Mouse (Mus musculus): Measurements from ENCODE around the gene Marc2. TPM values are rescaled to one million over a fixed set of nuclear protein-coding genes. Genes with fewer than 3 reads are reported as not detected.

Gene Marc2
- polyA plus RNA-seq, 1 experiment from 2014 or later = 98.8 TPM

DNA sequence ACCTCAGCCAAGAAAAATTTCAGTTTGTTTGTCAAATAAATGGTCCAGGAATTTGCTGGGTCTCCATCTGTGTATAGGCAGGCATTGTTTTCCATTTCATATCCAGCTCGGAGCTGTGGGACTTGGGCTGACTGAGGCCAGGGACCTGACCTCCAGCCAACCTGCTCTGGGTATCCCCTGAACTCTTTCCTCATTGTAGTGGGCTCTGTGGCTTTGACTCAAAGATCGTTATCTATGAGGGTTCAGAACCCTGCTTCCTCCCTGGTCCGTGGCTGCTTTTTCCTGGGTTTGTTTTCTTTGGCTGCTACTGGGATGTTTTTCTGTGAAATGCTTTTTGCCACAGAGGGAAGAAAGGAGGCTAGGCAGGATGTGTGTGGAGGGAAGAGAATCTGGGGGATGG lies 7.7 kb upstream of the Marc2 start:
- ATAC-seq (ENCODE audit: extremely low read depth, insufficient number of reproducible peaks, low FRiP score, low TSS enrichment) = peak; percentile 23; the same call in 1 of the 2 replicates
- Histone ChIP-seq H3K9ac (no peak overlapping the region), H3K27ac (replicated peaks) (peak overlapping the region; percentile 83), H3K27me3 (replicated peaks) (peaks cover 7% of the 10 kb centered on the region; the same call in 1 of the 2 replicates), H3K36me3 (no peaks in the 10 kb centered on the region), H3K9me3 (no peaks in the 10 kb centered on the region), H3K4me1 (peaks cover 32% of the 10 kb centered on the region), H3K4me3 (no peak overlapping the region), H3K4me2 (peak overlapping the region; percentile 64)
- WGBS = 53% methylated on average over 3 of the region's 3 CpGs

- 15% methylated on average over 5 of the region's 5 CpGs for WGBS
- H3K9ac ChIP-seq = peak overlapping the region; percentile 67
These were observed 7.1 kb upstream of the Marc2 start for GRCm38 (mm10) chr1:184853339-184853738.

GRCm38 (mm10) chr1:184851741-184852618 lies 5.7 kb upstream of the Marc2 start:
- Histone ChIP-seq H3K27ac (replicated peaks) (peak overlapping the region; percentile 83), H3K4me1 (peaks cover 32% of the 10 kb centered on the region), H3K4me3 (peak overlapping the region; percentile 29), H3K27me3 (replicated peaks) (peaks cover 22% of the 10 kb centered on the region), H3K9me3 (no peaks in the 10 kb centered on the region), H3K36me3 (no peaks in the 10 kb centered on the region), H3K4me2 (peak overlapping the region; percentile 67), H3K9ac (peak overlapping the region; percentile 48)
- 20% methylated on average over 31 of the region's 31 CpGs for WGBS
- ATAC-seq (ENCODE audit: extremely low read depth, insufficient number of reproducible peaks, low FRiP score, low TSS enrichment) = peak; percentile 75; the same call in 1 of the 2 replicates

More at GRCm38 (mm10) chr1:184853339-184853738, 7.1 kb upstream of the Marc2 start:
- Histone ChIP-seq H3K4me2 (peak overlapping the region; percentile 64), H3K27me3 (replicated peaks) (peaks cover 13% of the 10 kb centered on the region; the same call in 1 of the 2 replicates), H3K36me3 (no peaks in the 10 kb centered on the region), H3K4me1 (peaks cover 32% of the 10 kb centered on the region), H3K9me3 (no peaks in the 10 kb centered on the region), H3K27ac (replicated peaks) (peak overlapping the region; percentile 83), H3K4me3 (peak overlapping the region; percentile 40)
- ATAC-seq (ENCODE audit: extremely low read depth, insufficient number of reproducible peaks, low FRiP score, low TSS enrichment) = peak; percentile 41; the same call in 1 of the 2 replicates

GRCm38 (mm10) chr1:184851166-184851565 lies 4.9 kb upstream of the Marc2 start:
- ATAC-seq (ENCODE audit: extremely low read depth, insufficient number of reproducible peaks, low FRiP score, low TSS enrichment) = no peak
- H3K4me1 ChIP-seq = peaks cover 40% of the 10 kb centered on the region
- H3K36me3 ChIP-seq = no peaks in the 10 kb centered on the region
- H3K27ac ChIP-seq (replicated peaks) = peak overlapping the region; percentile 83
- H3K4me2 ChIP-seq = peak overlapping the region; percentile 67
- no peak overlapping the region for H3K4me3 ChIP-seq
- no peaks in the 10 kb centered on the region for H3K9me3 ChIP-seq
- 39% methylated on average over 7 of the region's 7 CpGs for WGBS
- H3K27me3 ChIP-seq (replicated peaks) = peaks cover 23% of the 10 kb centered on the region
- peak overlapping the region; percentile 48; the same call in 1 of the 2 replicates for H3K9ac ChIP-seq

- peak overlapping the region; percentile 94 for H3K4me2 ChIP-seq
- no peak overlapping the region for H3K27ac ChIP-seq (replicated peaks)
- no peak for ATAC-seq (ENCODE audit: extremely low read depth, insufficient number of reproducible peaks, low FRiP score, low TSS enrichment)
- H3K27me3 ChIP-seq (replicated peaks) = peaks cover 23% of the 10 kb centered on the region
- H3K4me1 ChIP-seq = peaks cover 47% of the 10 kb centered on the region
- no peaks in the 10 kb centered on the region for H3K36me3 ChIP-seq
- 60% methylated on average over 3 of the region's 3 CpGs for WGBS
- H3K4me3 ChIP-seq = no peak overlapping the region
- no peak overlapping the region for H3K9ac ChIP-seq
- no peaks in the 10 kb centered on the region for H3K9me3 ChIP-seq
These were observed 722 bp upstream of the Marc2 start for GRCm38 (mm10) chr1:184846973-184847372.

- WGBS = under 1% methylated on average over 67 of the region's 67 CpGs
- Histone ChIP-seq H3K4me2 (peak overlapping the region; percentile 94), H3K9ac (peak overlapping the region; percentile 90), H3K4me3 (peak overlapping the region; percentile 87), H3K27ac (replicated peaks) (peak overlapping the region; percentile 88), H3K9me3 (no peaks in the 10 kb centered on the region), H3K36me3 (peaks cover 8% of the 10 kb centered on the region), H3K27me3 (replicated peaks) (peaks cover 23% of the 10 kb centered on the region), H3K4me1 (peaks cover 42% of the 10 kb centered on the region)
- ATAC-seq (ENCODE audit: extremely low read depth, insufficient number of reproducible peaks, low FRiP score, low TSS enrichment) = peak; percentile 96
These were observed 860 bp downstream of the Marc2 start for GRCm38 (mm10) chr1:184845111-184846071.

GRCm38 (mm10) chr1:184844326-184845066 lies 1.8 kb downstream of the Marc2 start:
- 19% methylated on average over 15 of the region's 15 CpGs for WGBS
- no peak for ATAC-seq (ENCODE audit: extremely low read depth, insufficient number of reproducible peaks, low FRiP score, low TSS enrichment)

DNA sequence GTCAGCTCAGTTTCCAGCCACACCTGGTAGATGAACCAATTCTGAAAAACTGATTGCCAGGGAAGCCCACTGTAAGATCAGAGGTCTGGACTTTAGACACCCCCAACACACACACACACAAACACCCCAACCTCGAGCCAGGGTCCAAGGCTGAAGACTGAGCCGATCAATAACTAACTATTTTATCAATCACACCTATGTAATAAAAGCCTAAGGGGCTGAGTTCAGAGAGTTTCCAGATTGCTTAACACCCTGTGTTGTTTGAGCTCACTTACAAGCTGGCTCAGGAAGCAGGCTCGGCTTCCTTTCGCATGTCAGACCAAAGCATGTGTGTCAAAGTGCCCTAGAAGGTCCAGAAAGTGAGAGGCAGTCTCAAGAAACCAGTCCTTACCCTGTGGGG lies 8.6 kb downstream of the Marc2 start:
- peaks cover 67% of the 10 kb centered on the region for H3K36me3 ChIP-seq
- WGBS = 79% methylated on average over 4 of the region's 4 CpGs
- H3K4me3 ChIP-seq = no peak overlapping the region
- no peaks in the 10 kb centered on the region for H3K27me3 ChIP-seq (replicated peaks)
- H3K9me3 ChIP-seq = no peaks in the 10 kb centered on the region
- H3K9ac ChIP-seq = no peak overlapping the region
- H3K4me2 ChIP-seq = no peak overlapping the region
- ATAC-seq (ENCODE audit: extremely low read depth, insufficient number of reproducible peaks, low FRiP score, low TSS enrichment) = no peak
- H3K4me1 ChIP-seq = peaks cover 11% of the 10 kb centered on the region
- no peak overlapping the region for H3K27ac ChIP-seq (replicated peaks)

More at GRCm38 (mm10) chr1:184844326-184845066, 1.8 kb downstream of the Marc2 start:
- H3K27ac ChIP-seq (replicated peaks) = peak overlapping the region; percentile 88
- peak overlapping the region; percentile 87 for H3K4me3 ChIP-seq
- peaks cover 18% of the 10 kb centered on the region for H3K27me3 ChIP-seq (replicated peaks)
- H3K36me3 ChIP-seq = peaks cover 16% of the 10 kb centered on the region
- peak overlapping the region; percentile 90 for H3K9ac ChIP-seq
- no peaks in the 10 kb centered on the region for H3K9me3 ChIP-seq
- peaks cover 42% of the 10 kb centered on the region for H3K4me1 ChIP-seq
- peak overlapping the region; percentile 94 for H3K4me2 ChIP-seq

DNA sequence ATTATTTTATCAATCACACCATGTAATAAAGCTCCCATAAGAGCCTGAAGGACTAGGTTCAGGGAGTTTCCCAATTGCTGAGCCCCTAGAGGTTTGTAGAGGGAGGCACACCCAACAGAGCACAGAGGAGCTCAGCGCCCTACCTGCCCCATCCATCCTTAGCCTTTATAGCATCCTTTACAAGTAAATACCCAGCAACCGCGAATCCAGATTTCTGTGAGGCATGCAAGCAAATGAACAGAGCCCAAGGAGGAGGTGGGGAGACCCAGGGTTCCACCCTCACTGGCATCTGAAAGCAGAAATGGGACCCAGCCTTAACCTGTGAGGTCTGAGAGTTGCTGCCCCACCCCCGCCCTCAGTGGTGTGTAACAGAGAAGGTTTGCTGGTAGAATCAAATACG lies 9.9 kb downstream of the Marc2 start:
- H3K4me3 ChIP-seq = no peak overlapping the region
- H3K4me1 ChIP-seq = no peaks in the 10 kb centered on the region
- H3K36me3 ChIP-seq = peaks cover 80% of the 10 kb centered on the region
- H3K27ac ChIP-seq (replicated peaks) = no peak overlapping the region
- 78% methylated on average over 5 of the region's 5 CpGs for WGBS
- no peak for ATAC-seq (ENCODE audit: extremely low read depth, insufficient number of reproducible peaks, low FRiP score, low TSS enrichment)
- no peak overlapping the region for H3K9ac ChIP-seq
- no peaks in the 10 kb centered on the region for H3K9me3 ChIP-seq
- no peaks in the 10 kb centered on the region for H3K27me3 ChIP-seq (replicated peaks)
- H3K4me2 ChIP-seq = no peak overlapping the region

DNA sequence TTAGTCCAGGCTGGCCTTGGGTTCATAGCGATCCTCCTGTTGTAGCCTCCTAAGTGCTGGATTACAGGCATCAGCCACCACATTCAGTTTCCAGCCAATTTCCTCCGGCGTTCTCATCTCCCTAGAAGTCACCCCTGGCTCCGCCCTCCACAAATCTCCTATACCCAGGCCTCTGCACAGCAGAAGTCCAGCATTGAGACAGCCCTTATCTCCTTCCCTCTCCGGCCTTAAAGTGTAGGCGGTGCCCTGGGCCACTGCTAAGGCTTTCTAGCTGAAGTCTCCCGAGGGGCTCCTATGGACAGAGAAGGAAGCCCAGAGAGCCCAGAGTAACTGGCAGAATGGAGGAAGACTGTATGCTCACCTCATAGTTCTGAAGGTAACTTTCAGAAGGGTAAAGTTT lies 12.8 kb downstream of the Marc2 start:
- Histone ChIP-seq H3K27me3 (replicated peaks) (no peaks in the 10 kb centered on the region), H3K27ac (replicated peaks) (no peak overlapping the region), H3K9ac (no peak overlapping the region), H3K9me3 (no peaks in the 10 kb centered on the region), H3K4me2 (no peak overlapping the region), H3K4me1 (no peaks in the 10 kb centered on the region), H3K36me3 (peaks cover 82% of the 10 kb centered on the region), H3K4me3 (no peak overlapping the region)
- ATAC-seq (ENCODE audit: extremely low read depth, insufficient number of reproducible peaks, low FRiP score, low TSS enrichment) = no peak
- 62% methylated on average over 7 of the region's 7 CpGs for WGBS
